Mouse (Mus musculus) kidney, embryonic 14.5 days (tissue): Measurements from ENCODE around the gene St3gal2. TPM values are rescaled to one million over a fixed set of nuclear protein-coding genes. Genes with fewer than 3 reads are reported as not detected.
"Not testable (repeated sequence)": the region's sequence is repeated elsewhere in the genome, so short reads cannot be mapped to it uniquely, and the experiment has no call there.

Experiments
- ATAC-seq: fragments of 200-750 bp; cut with Nextera tagmentation; 2 replicates; pipeline ENCODE4 v1.8.0; 2017; ENCODE audit warnings: moderate number of reproducible peaks, mild to moderate bottlenecking, moderate TSS enrichment, moderate library complexity; ENCODE audit not compliant: low FRiP score, low TSS enrichment
- H3K27ac ChIP-seq: fragments of 300-500 bp; sonication (generic); 2 replicates; pipeline ENCODE4 v1.5.1; 2014; ENCODE audit warnings: low read depth, mild to moderate bottlenecking, low read length, moderate library complexity, mixed read lengths
- H3K27me3 ChIP-seq: fragments of 300-500 bp; sonication (generic); 2 replicates; pipeline ENCODE4 v1.6.1; 2014; ENCODE audit warnings: mild to moderate bottlenecking, low read length; ENCODE audit not compliant: control insufficient read depth, insufficient read depth
- H3K36me3 ChIP-seq: fragments of 300-500 bp; sonication (generic); 2 replicates; pipeline ENCODE4 v1.6.1; 2014; ENCODE audit warnings: low read length, mixed read lengths; ENCODE audit not compliant: control insufficient read depth, insufficient read depth
- H3K4me1 ChIP-seq: fragments of 300-500 bp; sonication (generic); 2 replicates; pipeline ENCODE4 v1.6.1; 2014; ENCODE audit warnings: low read length, mixed read lengths; ENCODE audit not compliant: control insufficient read depth, insufficient read depth
- H3K4me2 ChIP-seq: fragments of 300-500 bp; sonication (generic); replicated peaks from 2 replicates; pipeline ENCODE4 v1.6.1; 2014; ENCODE audit warnings: low read depth, mild to moderate bottlenecking, low read length
- H3K4me3 ChIP-seq: fragments of 300-500 bp; sonication (generic); 2 replicates; pipeline ENCODE4 v1.5.1; 2014; ENCODE audit warnings: mild to moderate bottlenecking, low read length
- H3K9ac ChIP-seq: fragments of 300-500 bp; sonication (generic); 2 replicates; pipeline ENCODE4 v1.6.1; 2014; ENCODE audit warnings: low read depth, mild to moderate bottlenecking, low read length, moderate library complexity
- H3K9me3 ChIP-seq: fragments of 300-500 bp; sonication (generic); 2 replicates; pipeline ENCODE4 v1.6.1; 2016; ENCODE audit warnings: low read length; ENCODE audit not compliant: control insufficient read depth
- WGBS: fragments of 180-500 bp; shearing (Covaris S2); extraction: QIAGEN DNeasy Blood & Tissue Kit; methylation state at CpG from one replicate; pipeline ENCODE4 v1.1.7; 2014; 5-methylcytosine and 5-hydroxymethylcytosine counted together
- microRNA-seq: library from miRNA; unstranded; fragments of <30 nt; microRNA quantifications from one replicate; pipeline ENCODE4, GENCODE M21; 2016
- polyA plus RNA-seq: library from polyadenylated mRNA; unstranded; fragments of >200 nt; fragmentation: Nextera tagmentation; extraction: Ambion mirVana; gene quantifications from 2 replicates; pipeline ENCODE4 v1.2.1, GENCODE M21; 2014

The St3gal2 gene
- polyA plus RNA-seq, 1 experiment from 2014 or later, result 14.3 TPM

- H3K4me2 ChIP-seq, result no peak overlapping the region
- 91% methylated on average over 9 of the region's 9 CpGs for WGBS
- no peak overlapping the region for H3K27ac ChIP-seq
- no peak for ATAC-seq
- H3K9ac ChIP-seq, result no peak overlapping the region
- no peaks in the 10 kb centered on the region for H3K27me3 ChIP-seq
- H3K36me3 ChIP-seq, result peaks cover 70% of the 10 kb centered on the region
- H3K4me1 ChIP-seq, result no peaks in the 10 kb centered on the region
- H3K9me3 ChIP-seq, result no peaks in the 10 kb centered on the region
- no peak overlapping the region for H3K4me3 ChIP-seq
Measured at GRCm38 (mm10) chr8:110990017-110990416, 70.3 kb downstream of the St3gal2 start.

- no peaks in the 10 kb centered on the region for H3K27me3 ChIP-seq
- WGBS, result 35% methylated on average over 16 of the region's 16 CpGs
- H3K4me1 ChIP-seq, result peaks cover 4% of the 10 kb centered on the region
- peak overlapping the region; percentile 76 for H3K9ac ChIP-seq
- H3K36me3 ChIP-seq, result peaks cover 10% of the 10 kb centered on the region; the same call in 1 of the 2 replicates
- H3K27ac ChIP-seq, result peak overlapping the region; percentile 77
- H3K4me2 ChIP-seq, result peak overlapping the region; percentile 49
- H3K4me3 ChIP-seq, result peak overlapping the region; percentile 80
- no peak for ATAC-seq
- H3K9me3 ChIP-seq, result no peaks in the 10 kb centered on the region
Measured at GRCm38 (mm10) chr8:110996641-110997430, 77.1 kb downstream of the St3gal2 start.

- Histone ChIP-seq H3K4me3 (peak within 1 kb of the TSS; percentile 80), H3K4me1 (peaks cover 4% of the 10 kb centered on the region), H3K27ac (peak within 1 kb of the TSS; percentile 77), H3K27me3 (no peaks in the 10 kb centered on the region), H3K9ac (peak within 1 kb of the TSS; percentile 76), H3K9me3 (no peaks in the 10 kb centered on the region), H3K36me3 (no peaks in the 10 kb centered on the region; the same call in 1 of the 2 replicates), H3K4me2 (peak within 1 kb of the TSS; percentile 49)
- WGBS, result 4% methylated on average over 58 of the region's 58 CpGs
- ATAC-seq, result peak; percentile 95
Measured at GRCm38 (mm10) chr8:110997547-110998531, 78.1 kb downstream of the St3gal2 start, which contains the start of gene Ddx19a. Gene Ddx19a, minus strand, starts transcription at chr8:110997800.

- ATAC-seq, H3K27me3 ChIP-seq, H3K4me1 ChIP-seq, H3K4me2 ChIP-seq, H3K4me3 ChIP-seq, H3K9ac ChIP-seq, H3K9me3 ChIP-seq, H3K27ac ChIP-seq: not testable (repeated sequence)
- peaks cover 21% of the 10 kb centered on the region; the same call in 1 of the 2 replicates for H3K36me3 ChIP-seq
- 92% methylated on average over 9 of the region's 10 CpGs for WGBS
Measured at GRCm38 (mm10) chr8:111010230-111010991, 90.7 kb downstream of the St3gal2 start.

Small RNAs within 50 kb of the gene (microRNA-seq; reads per million reads assigned to microRNA genes)
- gene Mir3473d, result 0.84 reads per million

Other genes starting within 250 kb of the St3gal2 start
- gene Mtss1l, start 198.4 kb upstream of the St3gal2 start, polyA plus RNA-seq, result 11.2 and 11.4 TPM in 2 replicates
- gene Il34, start 114.0 kb upstream of the St3gal2 start, polyA plus RNA-seq, result 0.50 and 1.7 TPM in 2 replicates
- 40.4 and 69.3 TPM in 2 replicates for gene Cog4, start 73.3 kb upstream of the St3gal2 start, polyA plus RNA-seq
- gene Sf3b3, start 73.1 kb upstream of the St3gal2 start, polyA plus RNA-seq, result 96.9 and 180 TPM in 2 replicates
- gene Fuk, start 17.4 kb upstream of the St3gal2 start, polyA plus RNA-seq, result 7.1 and 10.4 TPM in 2 replicates
- 12.8 and 20.1 TPM in 2 replicates for gene Ddx19a, start 77.9 kb downstream of the St3gal2 start, polyA plus RNA-seq
- gene Ddx19b, start 111.8 kb downstream of the St3gal2 start, polyA plus RNA-seq, result 2.3 and 6.7 TPM in 2 replicates
- gene Aars, start 113.2 kb downstream of the St3gal2 start, polyA plus RNA-seq, result 37.9 and 59.7 TPM in 2 replicates
- 53.3 and 77.3 TPM in 2 replicates for gene Exosc6, start 136.4 kb downstream of the St3gal2 start, polyA plus RNA-seq
- 51.6 and 59.0 TPM in 2 replicates for gene Clec18a, start 172.5 kb downstream of the St3gal2 start, polyA plus RNA-seq
- gene Pdpr, start 174.7 kb downstream of the St3gal2 start, polyA plus RNA-seq, result 3.9 and 8.6 TPM in 2 replicates